Mouse (Mus musculus) kidney, adult 2 months (tissue): ENCODE results near the gene Gm9918.

ENCODE experiments used
- CTCF ChIP-seq: fragments of 200-500 bp; conservative IDR thresholded peaks from 2 replicates; pipeline ENCODE4 v1.5.1; 2011; ENCODE audit warnings: low read depth, mild to moderate bottlenecking, control low read depth, low read length, moderate library complexity, mixed read lengths; ENCODE audit not compliant: insufficient read depth, insufficient read length
- POLR2A ChIP-seq: fragments of 200-500 bp; IDR thresholded peaks from one replicate; pipeline ENCODE4 v1.6.1; 2011; ENCODE audit warnings: low read depth, low read length, control low read depth

GRCm38 (mm10) chr15:102257202-102258075, 12.9 kb upstream of the Gm9918 start, which contains the start of gene Rarg:
- TF ChIP-seq CTCF (no peak), POLR2A (peak; percentile 25)
